Mouse (Mus musculus) forebrain, embryonic 11.5 days (tissue): Measurements from ENCODE around the gene Thy1. TPM values are rescaled to one million over a fixed set of nuclear protein-coding genes. Genes with fewer than 3 reads are reported as not detected.

Experiments used
- polyA plus RNA-seq: library from polyadenylated mRNA; unstranded; fragments of >200 nt; fragmentation: Nextera tagmentation; extraction: Ambion mirVana; gene quantifications from 2 replicates; pipeline ENCODE4 v1.2.1, GENCODE M21; 2014

Thy1 gene
- polyA plus RNA-seq, 1 experiment from 2014 or later = not detected

Other genes with a start within 250 kb of the Thy1 start
- gene Usp2, start 23.6 kb downstream of the Thy1 start, polyA plus RNA-seq = 8.9 and 12.7 TPM in 2 replicates
- 0.11 TPM in 1 of 2 replicates, not detected in the other for gene Mfrp, start 58.3 kb downstream of the Thy1 start, polyA plus RNA-seq
- 0.47 and 0.79 TPM in 2 replicates for gene C1qtnf5, start 63.9 kb downstream of the Thy1 start, polyA plus RNA-seq
- 0.97 TPM in 1 of 2 replicates, not detected in the other for gene Gm49380, start 70.1 kb downstream of the Thy1 start, polyA plus RNA-seq
- 82.3 and 85.2 TPM in 2 replicates for gene Rnf26, start 70.1 kb downstream of the Thy1 start, polyA plus RNA-seq
- gene Mcam, start 91.1 kb downstream of the Thy1 start, polyA plus RNA-seq = 12.9 and 14.8 TPM in 2 replicates
- gene Cbl, start 190.7 kb downstream of the Thy1 start, polyA plus RNA-seq = 25.9 and 26.2 TPM in 2 replicates
- not detected in 2 replicates for gene Ccdc153, start 197.3 kb downstream of the Thy1 start, polyA plus RNA-seq
- gene Pdzd3, start 208.1 kb downstream of the Thy1 start, polyA plus RNA-seq = 0.16 TPM in 2 replicates
- 3.2 and 3.6 TPM in 2 replicates for gene Nlrx1, start 225.2 kb downstream of the Thy1 start, polyA plus RNA-seq
- gene Abcg4, start 245.2 kb downstream of the Thy1 start, polyA plus RNA-seq = 6.7 and 9.6 TPM in 2 replicates